Mouse (Mus musculus): ENCODE results near the gene Pxylp1.

- TF ChIP-seq POLR2A (IDR thresholded peaks at IDR 0.05; ENCODE audit: insufficient read depth, low read depth, low read length) = no peak
- no peak for TF ChIP-seq CTCF (IDR thresholded peaks at IDR 0.05; ENCODE audit: insufficient read depth, low read depth, low read length)
Observed at GRCm38 (mm10) chr9:96839376-96839775, 53.1 kb downstream of the Pxylp1 start.

All from olfactory bulb, adult 2 months (tissue).